Mouse (Mus musculus) embryonic facial prominence, embryonic 14.5 days (tissue): ENCODE data around the gene Hoxb6. TPM values are rescaled to one million over a fixed set of nuclear protein-coding genes. Genes with fewer than 3 reads are reported as not detected.

Source experiments
- ATAC-seq: fragments of 200-750 bp; cut with Nextera tagmentation; 2 replicates; pipeline ENCODE4 v1.8.0; 2017; ENCODE audit warnings: low read depth, moderate number of reproducible peaks, moderate TSS enrichment
- DNase-seq: peaks from one replicate; pipeline ENCODE4 v3.0.0-alpha.2; 2015; ENCODE audit warnings: low spot score
- H3K27ac ChIP-seq: fragments of 300-500 bp; sonication (generic); replicated peaks from 2 replicates; pipeline ENCODE4 v1.5.1; 2014; ENCODE audit warnings: low read depth, mild to moderate bottlenecking, low read length, moderate library complexity
- H3K27me3 ChIP-seq: fragments of 300-500 bp; sonication (generic); replicated peaks from 2 replicates; pipeline ENCODE4 v1.6.1; 2014; ENCODE audit warnings: low read length; ENCODE audit not compliant: control insufficient read depth, insufficient read depth
- H3K36me3 ChIP-seq: fragments of 300-500 bp; sonication (generic); 2 replicates; pipeline ENCODE4 v1.6.1; 2014; ENCODE audit warnings: low read length, mixed read lengths; ENCODE audit not compliant: control insufficient read depth, insufficient read depth
- H3K4me1 ChIP-seq: fragments of 300-500 bp; sonication (generic); 2 replicates; pipeline ENCODE4 v1.6.1; 2014; ENCODE audit warnings: antibody characterized with exemption, low read length; ENCODE audit not compliant: control insufficient read depth, insufficient read depth
- H3K4me2 ChIP-seq: fragments of 300-500 bp; sonication (generic); 2 replicates; pipeline ENCODE4 v1.6.1; 2014; ENCODE audit warnings: low read depth, mild to moderate bottlenecking, low read length, moderate library complexity, mixed read lengths
- H3K4me3 ChIP-seq: fragments of 300-500 bp; sonication (generic); 2 replicates; pipeline ENCODE4 v1.5.1; 2014; ENCODE audit warnings: low read depth, mild to moderate bottlenecking, low read length
- H3K9ac ChIP-seq: fragments of 300-500 bp; sonication (generic); 2 replicates; pipeline ENCODE4 v1.6.1; 2014; ENCODE audit warnings: low read depth, mild to moderate bottlenecking, low read length, moderate library complexity, mixed read lengths
- H3K9me3 ChIP-seq: fragments of 300-500 bp; sonication (generic); 2 replicates; pipeline ENCODE4 v1.6.1; 2016; ENCODE audit warnings: low read length; ENCODE audit not compliant: control insufficient read depth
- WGBS: fragments of 180-500 bp; shearing (Covaris S2); extraction: QIAGEN DNeasy Blood & Tissue Kit; methylation state at CpG from one replicate; pipeline ENCODE4 v1.1.7; 2014; 5-methylcytosine and 5-hydroxymethylcytosine counted together
- polyA plus RNA-seq: library from polyadenylated mRNA; unstranded; fragments of >200 nt; fragmentation: Nextera tagmentation; extraction: Ambion mirVana; gene quantifications from 2 replicates; pipeline ENCODE4 v1.2.1, GENCODE M21; 2014

The Hoxb6 gene
- polyA plus RNA-seq, 1 experiment from 2014 or later = 0.22 TPM

GRCm38 (mm10) chr11:96322738-96323137 lies 30.5 kb downstream of the Hoxb6 start:
- H3K9ac ChIP-seq = no peak overlapping the region
- no peaks in the 10 kb centered on the region for H3K36me3 ChIP-seq
- H3K4me3 ChIP-seq = no peak overlapping the region
- peaks cover 100% of the 10 kb centered on the region for H3K27me3 ChIP-seq
- H3K4me2 ChIP-seq = no peak overlapping the region; the same call in 1 of the 2 replicates
- DNase-seq = no peak
- 8% methylated on average over 6 of the region's 6 CpGs for whole genome bisulfite sequencing
- no peaks in the 10 kb centered on the region for H3K4me1 ChIP-seq
- no peaks in the 10 kb centered on the region for H3K9me3 ChIP-seq
- no peak for ATAC-seq
- no peak overlapping the region; the same call in 1 of the 2 replicates for H3K27ac ChIP-seq

- no peak for ATAC-seq
- Histone ChIP-seq H3K4me2 (peak within 1 kb of the TSS; percentile 15; the same call in 1 of the 2 replicates), H3K36me3 (no peaks in the 10 kb centered on the region), H3K27me3 (peaks cover 100% of the 10 kb centered on the region), H3K4me3 (no peak within 1 kb of the TSS), H3K9ac (no peak within 1 kb of the TSS; the same call in 1 of the 2 replicates), H3K27ac (no peak within 1 kb of the TSS; the same call in 1 of the 2 replicates), H3K9me3 (no peaks in the 10 kb centered on the region), H3K4me1 (no peaks in the 10 kb centered on the region)
- DNase-seq = no peak
- 4% methylated on average over 10 of the region's 10 CpGs for WGBS
Measured at GRCm38 (mm10) chr11:96323154-96323553, 30.9 kb downstream of the Hoxb6 start, which contains the start of gene Hoxb3. TSS of gene Hoxb3 (plus strand) at chr11:96323326.

- Histone ChIP-seq H3K4me3 (no peak overlapping the region), H3K9ac (no peak overlapping the region), H3K27me3 (peaks cover 100% of the 10 kb centered on the region), H3K9me3 (no peaks in the 10 kb centered on the region), H3K4me2 (peak overlapping the region; percentile 15; the same call in 1 of the 2 replicates), H3K4me1 (no peaks in the 10 kb centered on the region), H3K36me3 (no peaks in the 10 kb centered on the region), H3K27ac (no peak overlapping the region; the same call in 1 of the 2 replicates)
- DNase-seq (no peak), ATAC-seq (no peak)
- 2% methylated on average over 5 of the region's 5 CpGs for WGBS
Measured at GRCm38 (mm10) chr11:96324125-96324524, 31.8 kb downstream of the Hoxb6 start.

- DNase-seq (no peak), ATAC-seq (no peak)
- H3K4me2 ChIP-seq = peak overlapping the region; percentile 21; the same call in 1 of the 2 replicates
- no peaks in the 10 kb centered on the region for H3K4me1 ChIP-seq
- H3K4me3 ChIP-seq = no peak overlapping the region
- no peak overlapping the region; the same call in 1 of the 2 replicates for H3K27ac ChIP-seq
- no peaks in the 10 kb centered on the region for H3K9me3 ChIP-seq
- 5% methylated on average over 8 of the region's 8 CpGs for WGBS
- no peak overlapping the region for H3K9ac ChIP-seq
- H3K27me3 ChIP-seq = peaks cover 100% of the 10 kb centered on the region
- no peaks in the 10 kb centered on the region for H3K36me3 ChIP-seq
Measured at GRCm38 (mm10) chr11:96324965-96325364, 32.7 kb downstream of the Hoxb6 start.

- Histone ChIP-seq H3K36me3 (no peaks in the 10 kb centered on the region), H3K27me3 (peaks cover 100% of the 10 kb centered on the region), H3K4me3 (peak overlapping the region; percentile 10; the same call in 1 of the 2 replicates), H3K9me3 (no peaks in the 10 kb centered on the region), H3K4me2 (peak overlapping the region; percentile 21; the same call in 1 of the 2 replicates), H3K27ac (no peak overlapping the region; the same call in 1 of the 2 replicates), H3K4me1 (no peaks in the 10 kb centered on the region), H3K9ac (peak overlapping the region; percentile 6; the same call in 1 of the 2 replicates)
- WGBS = 5% methylated on average over 22 of the region's 22 CpGs
- DNase-seq (no peak), ATAC-seq (no peak)
Measured at GRCm38 (mm10) chr11:96325747-96326212, 33.5 kb downstream of the Hoxb6 start.

GRCm38 (mm10) chr11:96326705-96327104 lies 34.4 kb downstream of the Hoxb6 start:
- H3K4me2 ChIP-seq = no peak overlapping the region; the same call in 1 of the 2 replicates
- H3K27ac ChIP-seq = no peak overlapping the region; the same call in 1 of the 2 replicates

GRCm38 (mm10) chr11:96327122-96327521 lies 34.8 kb downstream of the Hoxb6 start:
- WGBS = 7% methylated on average over 7 of the region's 7 CpGs
- ATAC-seq = no peak
- no peak overlapping the region for H3K4me3 ChIP-seq
- H3K36me3 ChIP-seq = no peaks in the 10 kb centered on the region
- H3K27ac ChIP-seq = no peak overlapping the region
- DNase-seq = no peak
- H3K27me3 ChIP-seq = peaks cover 100% of the 10 kb centered on the region
- no peaks in the 10 kb centered on the region for H3K9me3 ChIP-seq
- no peak overlapping the region for H3K9ac ChIP-seq
- no peak overlapping the region for H3K4me2 ChIP-seq
- no peaks in the 10 kb centered on the region for H3K4me1 ChIP-seq

More at GRCm38 (mm10) chr11:96326705-96327104, 34.4 kb downstream of the Hoxb6 start:
- Histone ChIP-seq H3K9me3 (no peaks in the 10 kb centered on the region), H3K27me3 (peaks cover 100% of the 10 kb centered on the region), H3K4me1 (no peaks in the 10 kb centered on the region), H3K4me3 (peak overlapping the region; percentile 1; the same call in 1 of the 2 replicates), H3K9ac (peak overlapping the region; percentile 6; the same call in 1 of the 2 replicates), H3K36me3 (no peaks in the 10 kb centered on the region)
- ATAC-seq (no peak), DNase-seq (no peak)
- 2% methylated on average over 12 of the region's 12 CpGs for WGBS

GRCm38 (mm10) chr11:96327750-96328149 lies 35.5 kb downstream of the Hoxb6 start:
- 7% methylated on average over 5 of the region's 5 CpGs for WGBS
- H3K27me3 ChIP-seq = peaks cover 100% of the 10 kb centered on the region
- no peaks in the 10 kb centered on the region for H3K9me3 ChIP-seq
- DNase-seq (no peak), ATAC-seq (no peak)
- no peaks in the 10 kb centered on the region for H3K4me1 ChIP-seq
- H3K9ac ChIP-seq = no peak overlapping the region
- no peak overlapping the region for H3K27ac ChIP-seq
- H3K4me3 ChIP-seq = no peak overlapping the region
- no peak overlapping the region for H3K4me2 ChIP-seq
- H3K36me3 ChIP-seq = no peaks in the 10 kb centered on the region

GRCm38 (mm10) chr11:96328605-96329004 lies 36.3 kb downstream of the Hoxb6 start:
- no peaks in the 10 kb centered on the region for H3K36me3 ChIP-seq
- DNase-seq (no peak), ATAC-seq (no peak)
- no peaks in the 10 kb centered on the region for H3K4me1 ChIP-seq
- H3K27me3 ChIP-seq = peaks cover 100% of the 10 kb centered on the region
- 8% methylated on average over 8 of the region's 8 CpGs for WGBS
- H3K4me3 ChIP-seq = no peak overlapping the region
- H3K9me3 ChIP-seq = no peaks in the 10 kb centered on the region
- no peak overlapping the region for H3K4me2 ChIP-seq
- no peak overlapping the region for H3K9ac ChIP-seq
- H3K27ac ChIP-seq = no peak overlapping the region; the same call in 1 of the 2 replicates
